Mouse (Mus musculus) kidney, adult 2 months (tissue): ENCODE measurements around the gene Pik3r1.

Experiments used
- CTCF ChIP-seq: fragments of 200-500 bp; conservative IDR thresholded peaks from 2 replicates; pipeline ENCODE4 v1.5.1; 2011; ENCODE audit warnings: low read depth, mild to moderate bottlenecking, control low read depth, low read length, moderate library complexity, mixed read lengths; ENCODE audit not compliant: insufficient read depth, insufficient read length
- POLR2A ChIP-seq: fragments of 200-500 bp; IDR thresholded peaks from one replicate; pipeline ENCODE4 v1.6.1; 2011; ENCODE audit warnings: low read depth, low read length, control low read depth

DNA sequence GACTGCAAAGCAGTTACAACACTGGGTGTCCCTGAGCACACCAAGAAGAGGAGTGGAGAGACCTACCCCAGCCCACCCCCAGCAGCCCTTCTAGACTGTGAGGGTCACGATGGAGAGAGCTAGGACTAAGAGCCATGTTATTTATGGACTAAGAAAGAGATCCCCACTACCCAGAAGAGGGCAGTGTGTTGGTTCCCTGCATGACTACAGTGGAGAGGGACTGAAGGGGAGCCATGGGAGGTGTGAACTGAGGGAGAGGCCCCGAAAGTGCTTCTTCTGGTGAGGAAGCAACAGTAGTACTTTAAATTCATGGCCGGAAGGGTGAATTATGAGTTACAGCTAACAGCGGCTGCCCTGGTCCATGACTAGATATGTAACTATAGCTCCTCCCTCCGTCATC lies 4.9 kb downstream of the Pik3r1 start:
- TF ChIP-seq POLR2A (no peak), CTCF (0 out of 2 replicates have a peak, but pooled peaks have one; percentile 11)
